Mouse (Mus musculus) midbrain, embryonic 14.5 days (tissue): ENCODE measurements around the gene Morn1. TPM values are rescaled to one million over a fixed set of nuclear protein-coding genes. Genes with fewer than 3 reads are reported as not detected.
A peak's percentile ranks its signal among the peaks of the same experiment; 100 is the strongest.

Source experiments
- ATAC-seq: fragments of 200-750 bp; cut with Nextera tagmentation; 2 replicates; pipeline ENCODE4 v1.8.0; 2017; ENCODE audit warnings: moderate number of reproducible peaks, moderate library complexity; ENCODE audit not compliant: low FRiP score, low TSS enrichment
- DNase-seq: peaks from one replicate; pipeline ENCODE4 v3.0.0-alpha.2; 2015
- H3K27ac ChIP-seq: fragments of 300-500 bp; sonication (generic); replicated peaks from 2 replicates; pipeline ENCODE4 v1.5.1; 2014; ENCODE audit warnings: mild to moderate bottlenecking, low read depth, low read length, moderate library complexity
- H3K27me3 ChIP-seq: fragments of 300-500 bp; sonication (generic); 2 replicates; pipeline ENCODE4 v1.6.1; 2014; ENCODE audit warnings: low read length, control low read depth, mixed read lengths; ENCODE audit not compliant: control insufficient read depth, insufficient read depth
- H3K36me3 ChIP-seq: fragments of 300-500 bp; sonication (generic); 2 replicates; pipeline ENCODE4 v1.6.1; 2014; ENCODE audit warnings: low read length, control low read depth; ENCODE audit not compliant: control insufficient read depth, insufficient read depth
- H3K4me1 ChIP-seq: fragments of 300-500 bp; sonication (generic); 2 replicates; pipeline ENCODE4 v1.6.1; 2014; ENCODE audit warnings: mild to moderate bottlenecking, antibody characterized with exemption, low read length, control low read depth; ENCODE audit not compliant: control insufficient read depth, insufficient read depth
- H3K4me2 ChIP-seq: fragments of 300-500 bp; sonication (generic); 2 replicates; pipeline ENCODE4 v1.6.1; 2014; ENCODE audit warnings: mild to moderate bottlenecking, low read length, moderate library complexity
- H3K4me3 ChIP-seq: fragments of 300-500 bp; sonication (generic); replicated peaks from 2 replicates; pipeline ENCODE4 v1.5.1; 2014; ENCODE audit warnings: low read depth, low read length
- H3K9ac ChIP-seq: fragments of 300-500 bp; sonication (generic); replicated peaks from 2 replicates; pipeline ENCODE4 v1.6.1; 2014; ENCODE audit warnings: mild to moderate bottlenecking, low read length, moderate library complexity
- H3K9me3 ChIP-seq: fragments of 300-500 bp; sonication (generic); 2 replicates; pipeline ENCODE4 v1.6.1; 2016; ENCODE audit warnings: low read length, control low read depth, mixed read lengths; ENCODE audit not compliant: control insufficient read depth
- WGBS: fragments of 180-500 bp; shearing (Covaris S2); extraction: QIAGEN DNeasy Blood & Tissue Kit; methylation state at CpG from one replicate; pipeline ENCODE4 v1.1.7; 2014; 5-methylcytosine and 5-hydroxymethylcytosine counted together
- polyA plus RNA-seq: library from polyadenylated mRNA; unstranded; fragments of >200 nt; fragmentation: Nextera tagmentation; extraction: Ambion mirVana; gene quantifications from 2 replicates; pipeline ENCODE4 v1.2.1, GENCODE M21; 2014

Morn1 gene
- polyA plus RNA-seq, 1 experiment from 2014 or later, result 6.0 TPM

DNA sequence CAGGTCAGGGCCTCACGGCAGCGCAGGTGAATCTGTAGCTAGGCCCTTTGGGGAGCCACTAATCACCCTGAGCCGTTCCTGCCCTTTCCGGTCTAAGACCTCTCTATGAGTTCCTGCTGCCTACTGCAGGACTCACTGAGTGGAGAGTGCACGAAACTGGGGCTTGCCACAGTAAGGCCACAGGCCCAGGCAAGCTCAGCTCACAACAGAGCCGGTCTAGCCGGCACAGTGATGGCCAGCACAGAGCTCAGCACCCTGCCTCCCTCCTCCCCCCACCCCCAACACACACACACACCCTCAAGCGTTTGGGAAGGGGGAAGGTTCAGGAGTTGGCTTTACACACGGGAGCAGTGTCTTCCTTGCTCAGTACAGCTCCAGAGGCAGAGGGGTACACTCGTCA is 28.1 kb upstream of the Morn1 start:
- H3K9ac ChIP-seq, result no peak overlapping the region
- no peaks in the 10 kb centered on the region for H3K27me3 ChIP-seq
- 39% methylated on average over 10 of the region's 10 CpGs for WGBS
- no peaks in the 10 kb centered on the region for H3K36me3 ChIP-seq
- 0 out of 2 replicates have a peak, but pooled peaks cover 9% of the 10 kb centered on the region for H3K4me1 ChIP-seq
- H3K4me3 ChIP-seq, result no peak overlapping the region
- DNase-seq (no peak), ATAC-seq (no peak)
- no peak overlapping the region for H3K27ac ChIP-seq
- H3K4me2 ChIP-seq, result no peak overlapping the region
- no peaks in the 10 kb centered on the region for H3K9me3 ChIP-seq

DNA sequence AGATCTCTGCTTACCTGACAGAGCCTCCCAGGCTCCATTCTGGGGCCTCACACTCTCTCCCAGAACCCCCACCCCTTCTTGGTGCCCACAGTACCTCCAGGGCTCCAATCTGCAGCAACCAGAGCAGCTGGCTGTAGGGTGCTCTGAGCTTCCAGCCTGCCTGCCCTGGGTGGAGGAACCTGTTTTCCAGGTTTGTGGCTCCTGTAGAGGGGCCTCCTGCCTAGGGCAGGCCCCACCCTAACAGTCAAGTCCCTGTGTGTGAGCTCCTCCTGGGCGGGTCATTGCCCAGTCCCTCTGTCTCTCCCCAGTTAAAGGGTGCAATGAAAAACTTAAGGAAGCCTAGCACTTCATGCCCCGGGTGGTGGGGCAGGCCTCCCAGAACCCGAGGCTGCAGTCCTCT is 22.5 kb upstream of the Morn1 start:
- Histone ChIP-seq H3K4me1 (peaks cover 13% of the 10 kb centered on the region), H3K4me2 (no peak overlapping the region), H3K9ac (no peak overlapping the region), H3K4me3 (no peak overlapping the region), H3K36me3 (peaks cover 6% of the 10 kb centered on the region), H3K9me3 (no peaks in the 10 kb centered on the region), H3K27ac (no peak overlapping the region), H3K27me3 (no peaks in the 10 kb centered on the region)
- no peak for ATAC-seq
- 54% methylated on average over 3 of the region's 3 CpGs for WGBS
- DNase-seq, result no peak

DNA sequence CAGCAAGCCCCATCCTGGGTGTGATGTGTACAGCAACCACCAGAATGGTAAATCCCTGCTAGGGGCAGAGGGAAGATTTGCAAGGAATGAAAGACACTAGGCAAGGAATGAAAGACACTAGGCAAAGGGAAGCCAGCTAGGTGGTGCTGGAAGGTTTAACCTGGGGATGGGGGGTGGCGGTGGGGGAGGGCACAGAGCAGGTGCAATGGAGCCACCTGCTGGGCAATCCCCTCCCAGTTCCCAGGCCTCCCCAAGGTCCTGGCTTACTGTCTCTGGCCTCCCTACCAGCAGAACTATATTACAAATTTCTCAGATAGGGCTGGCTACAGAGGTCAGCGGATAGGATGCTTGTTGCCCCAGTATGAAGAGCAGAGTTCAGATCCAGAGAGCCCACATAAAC is 21.9 kb upstream of the Morn1 start:
- no peaks in the 10 kb centered on the region for H3K27me3 ChIP-seq
- peaks cover 13% of the 10 kb centered on the region for H3K4me1 ChIP-seq
- no peak for ATAC-seq
- WGBS, result 63% methylated on average over 2 of the region's 2 CpGs
- H3K4me3 ChIP-seq, result no peak overlapping the region
- H3K9ac ChIP-seq, result no peak overlapping the region
- no peaks in the 10 kb centered on the region for H3K9me3 ChIP-seq
- H3K27ac ChIP-seq, result no peak overlapping the region
- H3K36me3 ChIP-seq, result peaks cover 12% of the 10 kb centered on the region
- no peak for DNase-seq
- H3K4me2 ChIP-seq, result no peak overlapping the region

DNA sequence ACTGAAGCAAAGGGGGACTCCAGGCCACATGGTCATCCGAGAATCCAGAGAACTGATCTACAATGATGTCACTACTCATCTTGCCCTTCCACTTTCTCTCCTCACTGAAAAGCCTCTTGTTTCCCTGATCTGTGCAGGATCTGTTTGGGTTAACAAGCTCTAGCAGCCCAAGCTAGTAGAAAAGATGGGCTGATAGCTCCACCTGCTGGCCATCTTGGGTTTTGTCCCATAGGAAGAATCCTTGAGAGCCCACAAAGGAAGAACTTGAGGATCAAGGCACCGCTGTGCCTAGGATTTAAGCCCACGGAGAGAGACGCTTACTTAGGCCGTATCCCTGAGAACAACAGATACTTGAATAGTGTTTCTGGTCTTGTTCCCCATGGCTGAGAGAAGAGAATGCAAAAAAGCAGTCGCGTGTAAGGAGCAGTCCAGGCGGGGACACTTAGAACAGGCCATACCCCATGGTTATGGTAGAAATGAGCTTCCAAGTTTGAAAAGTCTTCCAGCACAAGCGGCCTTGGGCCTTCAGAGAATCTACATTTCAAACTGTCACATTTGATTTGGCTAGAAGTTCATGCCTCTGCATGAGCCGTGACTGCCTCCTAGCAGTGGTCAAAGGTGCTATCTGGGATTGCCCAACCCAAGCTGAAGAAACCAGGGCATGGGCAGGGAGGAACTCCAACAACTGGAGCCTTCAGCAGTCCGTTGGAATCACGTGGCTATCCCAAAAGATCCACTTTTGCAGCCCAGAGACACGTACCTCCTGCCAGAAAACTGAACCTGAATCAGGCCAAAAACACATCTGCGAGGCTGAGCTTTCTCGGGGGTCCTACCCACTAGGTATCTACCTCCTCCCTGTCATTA is 20.2 kb upstream of the Morn1 start:
- DNase-seq (peak; percentile 97), ATAC-seq (peak; percentile 56)
- Histone ChIP-seq H3K4me3 (peak overlapping the region; percentile 63), H3K4me1 (peaks cover 13% of the 10 kb centered on the region), H3K9ac (peak overlapping the region; percentile 78; the same call in 1 of the 2 replicates), H3K27ac (peak overlapping the region; percentile 62), H3K9me3 (no peaks in the 10 kb centered on the region), H3K36me3 (peaks cover 29% of the 10 kb centered on the region), H3K27me3 (no peaks in the 10 kb centered on the region), H3K4me2 (peak overlapping the region; percentile 90)
- WGBS, result 3% methylated on average over 15 of the region's 15 CpGs

DNA sequence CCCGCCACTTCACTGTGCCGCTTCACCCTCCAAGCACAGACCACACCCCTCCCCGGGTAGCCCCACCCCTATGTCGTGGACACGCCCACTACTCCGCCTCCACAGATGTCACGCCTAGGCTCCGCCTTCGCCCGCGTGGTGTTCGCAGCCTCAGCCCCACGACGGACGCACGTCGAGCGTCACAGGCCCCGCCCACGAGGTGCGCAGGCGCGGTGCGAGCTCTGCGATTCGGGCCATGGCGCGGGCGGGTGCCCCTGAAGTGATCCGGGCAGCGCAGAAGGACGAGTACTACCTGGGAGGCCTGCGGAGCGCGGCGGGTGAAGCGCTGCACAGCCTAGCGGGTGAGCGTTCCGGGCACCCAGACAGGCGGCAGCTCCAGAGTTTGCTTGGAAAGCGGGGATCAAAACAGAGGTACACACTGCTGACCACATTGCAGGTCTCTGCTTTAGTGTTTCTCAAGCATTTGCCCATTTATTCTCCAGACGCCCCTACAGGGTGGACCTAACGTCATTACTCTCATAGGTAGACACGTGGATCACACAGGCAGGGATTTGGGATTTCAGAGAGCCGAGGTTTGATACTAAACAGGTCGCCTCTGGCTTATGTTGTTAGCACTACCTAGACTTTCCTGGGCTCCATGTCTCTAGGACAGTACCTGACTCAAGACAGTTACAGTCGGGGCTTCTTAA is 19.4 kb upstream of the Morn1 start, which contains the start of gene Pex10:
Gene Pex10, plus strand, starts transcription at position 183 of the 689 bp plus-strand sequence.
- peak within 1 kb of the TSS; percentile 90 for H3K4me2 ChIP-seq
- H3K27me3 ChIP-seq, result no peaks in the 10 kb centered on the region
- peak within 1 kb of the TSS; percentile 78 for H3K9ac ChIP-seq
- DNase-seq (peak; percentile 99), ATAC-seq (peak; percentile 94)
- peaks cover 13% of the 10 kb centered on the region for H3K4me1 ChIP-seq
- peak within 1 kb of the TSS; percentile 63 for H3K4me3 ChIP-seq
- H3K36me3 ChIP-seq, result peaks cover 37% of the 10 kb centered on the region
- no peaks in the 10 kb centered on the region for H3K9me3 ChIP-seq
- WGBS, result under 1% methylated on average over 48 of the region's 48 CpGs
- peak within 1 kb of the TSS; percentile 62 for H3K27ac ChIP-seq

DNA sequence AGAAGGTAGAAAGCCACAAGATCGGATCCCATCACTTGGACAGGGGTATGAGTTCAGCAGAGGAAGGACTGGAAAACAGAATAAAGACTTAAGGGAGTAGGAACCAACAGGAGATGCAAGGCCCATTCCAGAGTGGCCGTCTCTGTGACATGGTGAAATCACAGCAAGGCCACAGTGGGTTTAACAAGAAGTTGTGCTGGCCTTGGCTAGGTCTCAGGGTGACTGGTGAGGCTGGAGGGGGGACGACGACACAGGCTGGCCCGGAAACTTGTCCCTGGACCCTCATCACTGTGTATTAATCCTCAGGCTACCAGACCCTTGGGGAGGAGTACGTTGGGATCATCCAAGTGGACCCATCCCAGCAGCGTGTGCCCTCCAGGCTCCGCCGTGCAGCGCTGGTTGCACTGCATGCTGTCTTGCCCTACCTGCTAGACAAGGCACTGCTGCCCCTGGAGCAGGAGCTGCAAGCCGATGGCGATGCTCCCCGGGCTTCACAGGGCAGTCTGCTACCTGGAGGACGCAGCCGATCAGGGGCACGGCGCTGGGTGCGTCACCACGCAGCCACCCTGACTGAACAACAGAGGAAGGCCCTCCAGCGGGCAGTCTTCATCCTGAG is 17.9 kb upstream of the Morn1 start:
- no peak overlapping the region for H3K27ac ChIP-seq
- peaks cover 13% of the 10 kb centered on the region for H3K4me1 ChIP-seq
- H3K4me3 ChIP-seq, result no peak overlapping the region
- no peak for ATAC-seq
- 92% methylated on average over 20 of the region's 20 CpGs for WGBS
- H3K9me3 ChIP-seq, result no peaks in the 10 kb centered on the region
- no peaks in the 10 kb centered on the region for H3K27me3 ChIP-seq
- H3K4me2 ChIP-seq, result no peak overlapping the region
- DNase-seq, result no peak
- H3K36me3 ChIP-seq, result peaks cover 50% of the 10 kb centered on the region
- no peak overlapping the region for H3K9ac ChIP-seq

DNA sequence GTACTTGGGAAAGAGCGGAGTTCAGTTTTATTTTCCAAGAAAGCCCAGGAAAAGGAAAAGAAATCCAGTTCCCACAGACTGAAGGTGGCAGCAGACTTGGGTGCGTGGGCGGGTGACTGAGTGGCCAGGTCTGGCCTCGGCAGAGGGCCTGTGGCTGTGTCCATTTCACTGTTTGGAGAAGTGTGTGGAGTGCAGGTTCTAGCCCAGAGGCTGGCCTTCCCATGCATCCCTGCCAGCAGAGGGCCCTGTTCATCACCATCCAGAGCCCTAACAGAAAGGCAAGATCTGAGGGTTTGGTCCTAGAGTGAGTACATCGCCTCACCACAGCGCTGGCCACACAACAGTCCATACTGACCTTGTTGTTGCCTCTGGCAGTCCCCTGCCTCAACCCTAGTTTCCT is 17.2 kb upstream of the Morn1 start:
- Histone ChIP-seq H3K9me3 (no peaks in the 10 kb centered on the region), H3K4me2 (no peak overlapping the region), H3K27ac (no peak overlapping the region), H3K4me1 (peaks cover 13% of the 10 kb centered on the region), H3K9ac (no peak overlapping the region), H3K27me3 (no peaks in the 10 kb centered on the region), H3K4me3 (no peak overlapping the region), H3K36me3 (peaks cover 57% of the 10 kb centered on the region)
- no peak for DNase-seq
- ATAC-seq, result no peak
- WGBS, result 88% methylated on average over 6 of the region's 6 CpGs

DNA sequence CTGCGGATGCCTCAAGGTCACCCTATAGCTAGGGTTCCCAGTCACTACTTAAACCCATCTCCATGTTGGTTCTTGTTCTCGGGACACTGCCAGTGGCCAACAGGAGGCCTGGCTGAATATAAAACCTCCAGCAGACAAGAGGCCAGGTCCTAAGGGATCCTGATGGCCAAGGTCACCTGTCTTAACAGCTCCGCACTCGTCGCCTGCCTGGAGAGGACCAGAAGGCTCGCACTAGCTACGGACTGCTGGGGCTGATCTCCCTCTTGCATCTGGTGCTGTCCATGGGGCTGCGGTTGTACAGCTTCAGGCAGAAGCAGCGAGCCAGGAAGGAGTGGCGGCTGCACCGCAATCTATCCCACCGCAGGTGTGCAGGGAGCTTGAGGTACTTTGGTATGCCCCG is 16.2 kb upstream of the Morn1 start:
- no peak for DNase-seq
- Histone ChIP-seq H3K9me3 (no peaks in the 10 kb centered on the region), H3K4me3 (no peak overlapping the region), H3K9ac (no peak overlapping the region), H3K27ac (no peak overlapping the region), H3K4me1 (peaks cover 13% of the 10 kb centered on the region), H3K36me3 (peaks cover 68% of the 10 kb centered on the region), H3K4me2 (no peak overlapping the region), H3K27me3 (no peaks in the 10 kb centered on the region)
- WGBS, result 93% methylated on average over 13 of the region's 13 CpGs
- ATAC-seq, result no peak
